Mouse (Mus musculus) gastrocnemius, postnatal 10 days (tissue): Measurements from ENCODE around the gene Ripor2. TPM values are rescaled to one million over a fixed set of nuclear protein-coding genes. Genes with fewer than 3 reads are reported as not detected.
"Not testable (repeated sequence)": the region's sequence is repeated elsewhere in the genome, so short reads cannot be mapped to it uniquely, and the experiment has no call there.

Experiments used
- DNase-seq: peaks from one replicate; pipeline ENCODE4 v3.0.0; 2021; ENCODE audit warnings: mixed read lengths
- total RNA-seq, 2 experiments: library from RNA; stranded (reverse); gene quantifications; 2 replicates each; pipeline ENCODE4 v1.2.3; 2021

The Ripor2 gene
- total RNA-seq, 2 experiments from 2014 or later = 10.2 to 11.9 TPM

GRCm38 (mm10) chr13:24767809-24768208 lies 185.8 kb downstream of the Ripor2 start:
- DNase-seq = not testable (repeated sequence)

- not testable (repeated sequence) for DNase-seq
Measured at GRCm38 (mm10) chr13:24771482-24771881, 189.5 kb downstream of the Ripor2 start.

- peak; percentile 27 for DNase-seq
Measured at GRCm38 (mm10) chr13:24776146-24776844, 194.3 kb downstream of the Ripor2 start.

GRCm38 (mm10) chr13:24778026-24778425 lies 196.0 kb downstream of the Ripor2 start:
- DNase-seq = no peak

GRCm38 (mm10) chr13:24778706-24779380 lies 196.9 kb downstream of the Ripor2 start:
- no peak for DNase-seq

GRCm38 (mm10) chr13:24781916-24782315 lies 199.9 kb downstream of the Ripor2 start:
- DNase-seq = no peak

Other genes with a start within 250 kb of the Ripor2 start
- gene Armh2, start 159.0 kb downstream of the Ripor2 start, total RNA-seq = not detected
- 1 to 10 TPM; 3.7 to 5.6 TPM for gene Gmnn, start 179.7 kb downstream of the Ripor2 start, total RNA-seq
- gene BC005537, start 219.5 kb downstream of the Ripor2 start, total RNA-seq = 10 to 100 TPM; 61.1 to 71.3 TPM
- 10 to 100 TPM; 90.3 to 97.4 TPM for gene Acot13, start 249.4 kb downstream of the Ripor2 start, total RNA-seq
- gene Tdp2, start 249.5 kb downstream of the Ripor2 start, total RNA-seq = 10 to 100 TPM; 10.8 to 12.4 TPM